In genomic region chr15:79505616-79506283, GRCm38 (mm10) we compare ENCODE assay signal across 8 mouse cellular contexts. TPM values are rescaled to one million over a fixed set of nuclear protein-coding genes. Genes with fewer than 3 reads are reported as not detected.
A peak's percentile ranks its signal among the peaks of the same experiment; 100 is the strongest.
DNase-seq lines count a peak whose midpoint lies in the region; ATAC-seq and TF ChIP-seq lines count a peak whose summit lies in the region.

No protein-coding gene starts in this region.

- H3K27me3 ChIP-seq in ES-Bruce4 (ENCODE audit: control insufficient read depth, insufficient read depth, low read length, poor library complexity, severe bottlenecking): peaks cover 3% of the 10 kb centered on the region; the same call in 1 of the 2 replicates
- peaks cover 77% of the 10 kb centered on the region for H3K27me3 ChIP-seq in hindbrain, embryonic 15.5 days
- H3K27me3 ChIP-seq in midbrain, embryonic 11.5 days (ENCODE audit: control insufficient read depth, insufficient read depth, low read length): peaks cover 69% of the 10 kb centered on the region
- peaks cover 53% of the 10 kb centered on the region for H3K27me3 ChIP-seq in stomach, embryonic 16.5 days (ENCODE audit: control insufficient read depth, insufficient read depth, low read length)

- no peak for TF ChIP-seq CTCF in ES-Bruce4 (IDR thresholded peaks at IDR 0.05; ENCODE audit: low read depth, low read length)

- intact Hi-C loops in left cerebral cortex, postnatal 36 days (cut with DNase I): no loop called here

- peak; percentile 43; the same call in 1 of the 2 replicates for ATAC-seq in hindbrain, embryonic 15.5 days (ENCODE audit: low FRiP score, low read depth)
- peak; percentile 76 for ATAC-seq in midbrain, embryonic 11.5 days (ENCODE audit: low FRiP score)
- ATAC-seq in stomach, embryonic 16.5 days (ENCODE audit: insufficient read depth, low FRiP score): peak; percentile 67; the same call in 1 of the 2 replicates
- no peak for ATAC-seq in erythroid progenitor cell, adult 5-6 weeks (replicated peaks; ENCODE audit: low FRiP score, poor library complexity, severe bottlenecking)

- peak overlapping the region; percentile 90 for H3K9ac ChIP-seq in ES-Bruce4 (ENCODE audit: low read depth, poor library complexity, severe bottlenecking)
- H3K9ac ChIP-seq in hindbrain, embryonic 15.5 days: peak overlapping the region; percentile 45
- H3K9ac ChIP-seq in midbrain, embryonic 11.5 days (ENCODE audit: low read length): peak overlapping the region; percentile 52
- H3K9ac ChIP-seq in stomach, embryonic 16.5 days (ENCODE audit: low read length): peak overlapping the region; percentile 70

- peak; percentile 62 to 83 for DNase-seq in adrenal gland, postnatal 36 days
- DNase-seq in frontal cortex, postnatal 36 days (ENCODE audit: low spot score in 2 of 2): peak; percentile 72 to 78
- DNase-seq in left cerebral cortex, postnatal 36 days (ENCODE audit: low spot score in 2 of 2): peak; percentile 81 to 84
- DNase-seq in midbrain, embryonic 11.5 days (ENCODE audit: low spot score, missing footprints): peak; percentile 97

- whole genome bisulfite sequencing in hindbrain, embryonic 15.5 days: under 1% methylated on average over 47 of the region's 71 CpGs
- under 1% methylated on average over 52 of the region's 71 CpGs for WGBS in midbrain, embryonic 11.5 days
- 1% methylated on average over 67 of the region's 71 CpGs for WGBS in stomach, embryonic 16.5 days

- H3K4me1 ChIP-seq in ES-Bruce4 (ENCODE audit: control insufficient read depth, insufficient read depth, low read length): peaks cover 2% of the 10 kb centered on the region
- H3K4me1 ChIP-seq in hindbrain, embryonic 15.5 days (replicated peaks): peaks cover 21% of the 10 kb centered on the region
- peaks cover 4% of the 10 kb centered on the region for H3K4me1 ChIP-seq in midbrain, embryonic 11.5 days (ENCODE audit: control insufficient read depth, insufficient read depth, low read length)
- 0 out of 2 replicates have a peak, but pooled peaks cover 2% of the 10 kb centered on the region for H3K4me1 ChIP-seq in stomach, embryonic 16.5 days (ENCODE audit: control insufficient read depth, insufficient read depth, low read length)

- no peak for TF ChIP-seq POLR2A in ES-Bruce4 (IDR thresholded peaks at IDR 0.05; ENCODE audit: insufficient read depth, low read length)

- H3K9me3 ChIP-seq in ES-Bruce4 (replicated peaks; ENCODE audit: control insufficient read depth, insufficient read depth, low read length, poor library complexity, severe bottlenecking): no peaks in the 10 kb centered on the region
- no peaks in the 10 kb centered on the region for H3K9me3 ChIP-seq in hindbrain, embryonic 15.5 days
- no peaks in the 10 kb centered on the region for H3K9me3 ChIP-seq in midbrain, embryonic 11.5 days (ENCODE audit: control insufficient read depth, low read length)
- no peaks in the 10 kb centered on the region for H3K9me3 ChIP-seq in stomach, embryonic 16.5 days (replicated peaks; ENCODE audit: control insufficient read depth, low read length)

- H3K27ac ChIP-seq in ES-Bruce4 (ENCODE audit: insufficient read depth, low read length): no peak overlapping the region
- H3K27ac ChIP-seq in hindbrain, embryonic 15.5 days (replicated peaks): no peak overlapping the region
- no peak overlapping the region for H3K27ac ChIP-seq in midbrain, embryonic 11.5 days (ENCODE audit: low read depth, low read length)
- H3K27ac ChIP-seq in stomach, embryonic 16.5 days (ENCODE audit: low read length): no peak overlapping the region

- TF ChIP-seq EP300 in ES-Bruce4 (IDR thresholded peaks at IDR 0.05; ENCODE audit: insufficient read depth, low read depth, low read length): no peak

- no peaks in the 10 kb centered on the region for H3K36me3 ChIP-seq in ES-Bruce4 (ENCODE audit: control insufficient read depth, insufficient read depth, low read length, poor library complexity, severe bottlenecking)
- H3K36me3 ChIP-seq in hindbrain, embryonic 15.5 days: no peaks in the 10 kb centered on the region
- no peaks in the 10 kb centered on the region for H3K36me3 ChIP-seq in midbrain, embryonic 11.5 days (ENCODE audit: control insufficient read depth, insufficient read depth, low read length)
- no peaks in the 10 kb centered on the region for H3K36me3 ChIP-seq in stomach, embryonic 16.5 days (ENCODE audit: control insufficient read depth, insufficient read depth, low read length)

- peak overlapping the region; percentile 72 for H3K4me3 ChIP-seq in ES-Bruce4 (ENCODE audit: low read depth, low read length)
- H3K4me3 ChIP-seq in hindbrain, embryonic 15.5 days: peak overlapping the region; percentile 62
- H3K4me3 ChIP-seq in midbrain, embryonic 11.5 days (ENCODE audit: low read depth, low read length): peak overlapping the region; percentile 54
- H3K4me3 ChIP-seq in stomach, embryonic 16.5 days (replicated peaks; ENCODE audit: low read length): peak overlapping the region; percentile 62

- H3K4me2 ChIP-seq in hindbrain, embryonic 15.5 days: peak overlapping the region; percentile 99
- peak overlapping the region; percentile 99 for H3K4me2 ChIP-seq in midbrain, embryonic 11.5 days
- peak overlapping the region; percentile 100 for H3K4me2 ChIP-seq in stomach, embryonic 16.5 days (ENCODE audit: low read depth, low read length)

RNA-seq across cellular contexts. Expression of gene Kcnj4, which starts 0.7 kb away (rescaled TPM):
- polyA plus RNA-seq in ES-Bruce4 (2011; ENCODE audit: insufficient read depth, insufficient read length, low read depth, missing spikeins): 4.5 TPM in 2 replicates
- total RNA-seq in adrenal gland, postnatal 36 days (2021): 1 to 10 TPM in 1 of 2 experiments, under 1 TPM in 1; 0.30 to 2.3 TPM
- not detected in 2 replicates for polyA plus RNA-seq in hindbrain, embryonic 15.5 days (2015; fragmentation: Nextera tagmentation; extraction: Ambion mirVana)
- total RNA-seq in left cerebral cortex, postnatal 36 days (2021): 100 to 1,000 TPM; 207 to 223 TPM
- polyA plus RNA-seq in midbrain, embryonic 11.5 days (2014; fragmentation: Nextera tagmentation; extraction: Ambion mirVana): not detected in 2 replicates
- polyA plus RNA-seq in stomach, embryonic 16.5 days (2015; fragmentation: Nextera tagmentation; extraction: Ambion mirVana): not detected in 2 replicates
- total RNA-seq in erythroid progenitor cell, adult 5-6 weeks (2015; ENCODE audit: low replicate concordance): not detected in 2 replicates
- total RNA-seq in erythroid progenitor cell, adult 5-6 weeks (2017; ENCODE audit: low replicate concordance): not detected in 2 replicates

RNA-seq across cellular contexts. Expression of gene Kdelr3, which starts 10.5 kb away (rescaled TPM):
- 41.4 and 43.9 TPM in 2 replicates for polyA plus RNA-seq in ES-Bruce4 (2011; ENCODE audit: insufficient read depth, insufficient read length, low read depth, missing spikeins)
- 1 to 10 TPM; 3.6 to 6.3 TPM for total RNA-seq in adrenal gland, postnatal 36 days (2021)
- polyA plus RNA-seq in hindbrain, embryonic 15.5 days (2015; fragmentation: Nextera tagmentation; extraction: Ambion mirVana): 12.0 and 13.1 TPM in 2 replicates
- 1 to 10 TPM in 1 of 2 experiments, under 1 TPM in 1; 0.59 to 1.1 TPM for total RNA-seq in left cerebral cortex, postnatal 36 days (2021)
- 14.9 and 16.4 TPM in 2 replicates for polyA plus RNA-seq in midbrain, embryonic 11.5 days (2014; fragmentation: Nextera tagmentation; extraction: Ambion mirVana)
- 109 and 111 TPM in 2 replicates for polyA plus RNA-seq in stomach, embryonic 16.5 days (2015; fragmentation: Nextera tagmentation; extraction: Ambion mirVana)
- total RNA-seq in erythroid progenitor cell, adult 5-6 weeks (2015; ENCODE audit: low replicate concordance): 1.1 TPM in 1 of 2 replicates, not detected in the other
- not detected in 2 replicates for total RNA-seq in erythroid progenitor cell, adult 5-6 weeks (2017; ENCODE audit: low replicate concordance)

RNA-seq across cellular contexts. Expression of gene Ddx17, which starts 40.8 kb away (rescaled TPM):
- 375 and 392 TPM in 2 replicates for polyA plus RNA-seq in ES-Bruce4 (2011; ENCODE audit: insufficient read depth, insufficient read length, low read depth, missing spikeins)
- 100 to 1,000 TPM; 228 to 300 TPM for total RNA-seq in adrenal gland, postnatal 36 days (2021)
- 47.2 and 53.9 TPM in 2 replicates for polyA plus RNA-seq in hindbrain, embryonic 15.5 days (2015; fragmentation: Nextera tagmentation; extraction: Ambion mirVana)
- 100 to 1,000 TPM; 265 to 366 TPM for total RNA-seq in left cerebral cortex, postnatal 36 days (2021)
- 81.9 and 82.6 TPM in 2 replicates for polyA plus RNA-seq in midbrain, embryonic 11.5 days (2014; fragmentation: Nextera tagmentation; extraction: Ambion mirVana)
- 39.6 and 42.0 TPM in 2 replicates for polyA plus RNA-seq in stomach, embryonic 16.5 days (2015; fragmentation: Nextera tagmentation; extraction: Ambion mirVana)
- 117 and 144 TPM in 2 replicates for total RNA-seq in erythroid progenitor cell, adult 5-6 weeks (2015; ENCODE audit: low replicate concordance)
- total RNA-seq in erythroid progenitor cell, adult 5-6 weeks (2017; ENCODE audit: low replicate concordance): 145 and 216 TPM in 2 replicates

RNA-seq across cellular contexts. Expression of gene Csnk1e, which starts 50.4 kb away (rescaled TPM):
- polyA plus RNA-seq in ES-Bruce4 (2011; ENCODE audit: insufficient read depth, insufficient read length, low read depth, missing spikeins): 113 and 116 TPM in 2 replicates
- total RNA-seq in adrenal gland, postnatal 36 days (2021): 10 to 100 TPM; 69.0 to 96.0 TPM
- polyA plus RNA-seq in hindbrain, embryonic 15.5 days (2015; fragmentation: Nextera tagmentation; extraction: Ambion mirVana): 229 and 234 TPM in 2 replicates
- 100 to 1,000 TPM; 135 to 154 TPM for total RNA-seq in left cerebral cortex, postnatal 36 days (2021)
- 175 and 182 TPM in 2 replicates for polyA plus RNA-seq in midbrain, embryonic 11.5 days (2014; fragmentation: Nextera tagmentation; extraction: Ambion mirVana)
- 34.5 and 35.0 TPM in 2 replicates for polyA plus RNA-seq in stomach, embryonic 16.5 days (2015; fragmentation: Nextera tagmentation; extraction: Ambion mirVana)
- total RNA-seq in erythroid progenitor cell, adult 5-6 weeks (2015; ENCODE audit: low replicate concordance): 6.8 and 18.9 TPM in 2 replicates
- 2.1 and 2.9 TPM in 2 replicates for total RNA-seq in erythroid progenitor cell, adult 5-6 weeks (2017; ENCODE audit: low replicate concordance)
